Mouse (Mus musculus) frontal cortex, adult (tissue): ENCODE results near the gene Fads3.

Experiments used
- ATAC-seq: cut with Nextera tagmentation; 2 replicates; pipeline ENCODE4 v1.9.2; 2017; ENCODE audit warnings: mild to moderate bottlenecking, moderate library complexity, mixed read lengths; ENCODE audit not compliant: low TSS enrichment

Fads3 gene

GRCm38 (mm10) chr19:10021981-10022380, 19.4 kb upstream of the Fads3 start:
- ATAC-seq = no peak

- peak; percentile 71 for ATAC-seq
These were observed 18.7 kb upstream of the Fads3 start for GRCm38 (mm10) chr19:10022414-10023303.

- no peak for ATAC-seq
These were observed 18.0 kb upstream of the Fads3 start for GRCm38 (mm10) chr19:10023304-10023758.

GRCm38 (mm10) chr19:10025169-10025875, 16.0 kb upstream of the Fads3 start:
- no peak for ATAC-seq

GRCm38 (mm10) chr19:10029746-10030145, 11.6 kb upstream of the Fads3 start:
- no peak for ATAC-seq

GRCm38 (mm10) chr19:10033211-10033973, 8.0 kb upstream of the Fads3 start:
- peak; percentile 91 for ATAC-seq

GRCm38 (mm10) chr19:10034356-10034755, 7.0 kb upstream of the Fads3 start:
- ATAC-seq = no peak

- peak; percentile 62 for ATAC-seq
These were observed 6.5 kb upstream of the Fads3 start for GRCm38 (mm10) chr19:10034785-10035447.

- ATAC-seq = no peak
These were observed 3.8 kb upstream of the Fads3 start for GRCm38 (mm10) chr19:10037534-10037933.

GRCm38 (mm10) chr19:10038364-10038763, 3.0 kb upstream of the Fads3 start:
- no peak for ATAC-seq

- ATAC-seq = no peak
These were observed 2.5 kb upstream of the Fads3 start for GRCm38 (mm10) chr19:10038910-10039309.

GRCm38 (mm10) chr19:10039615-10040014, 1.8 kb upstream of the Fads3 start:
- no peak for ATAC-seq

- ATAC-seq = peak; percentile 25
These were observed 442 bp upstream of the Fads3 start for GRCm38 (mm10) chr19:10040866-10041387.

GRCm38 (mm10) chr19:10042232-10042631, 863 bp downstream of the Fads3 start:
- ATAC-seq = no peak

GRCm38 (mm10) chr19:10042816-10043215, 1.4 kb downstream of the Fads3 start:
- no peak for ATAC-seq

- ATAC-seq = no peak
These were observed 2.3 kb downstream of the Fads3 start for GRCm38 (mm10) chr19:10043643-10044042.

- ATAC-seq = no peak
These were observed 4.3 kb downstream of the Fads3 start for GRCm38 (mm10) chr19:10045707-10046106.

GRCm38 (mm10) chr19:10046346-10046745, 5.0 kb downstream of the Fads3 start:
- ATAC-seq = no peak

- no peak for ATAC-seq
These were observed 5.6 kb downstream of the Fads3 start for GRCm38 (mm10) chr19:10046983-10047382.

- ATAC-seq = no peak
These were observed 8.2 kb downstream of the Fads3 start for GRCm38 (mm10) chr19:10049533-10049932.

- no peak for ATAC-seq
These were observed 9.1 kb downstream of the Fads3 start for GRCm38 (mm10) chr19:10050438-10050837.
